Mouse (Mus musculus) NIH3T3 (cell line): ENCODE measurements around the gene Fer1l5.
A peak's percentile ranks its signal among the peaks of the same experiment; 100 is the strongest.

Source experiments
- DNase-seq: peaks from one replicate; pipeline ENCODE4 v3.0.0-alpha.2; 2012; ENCODE audit warnings: low read depth

Fer1l5 gene

DNA sequence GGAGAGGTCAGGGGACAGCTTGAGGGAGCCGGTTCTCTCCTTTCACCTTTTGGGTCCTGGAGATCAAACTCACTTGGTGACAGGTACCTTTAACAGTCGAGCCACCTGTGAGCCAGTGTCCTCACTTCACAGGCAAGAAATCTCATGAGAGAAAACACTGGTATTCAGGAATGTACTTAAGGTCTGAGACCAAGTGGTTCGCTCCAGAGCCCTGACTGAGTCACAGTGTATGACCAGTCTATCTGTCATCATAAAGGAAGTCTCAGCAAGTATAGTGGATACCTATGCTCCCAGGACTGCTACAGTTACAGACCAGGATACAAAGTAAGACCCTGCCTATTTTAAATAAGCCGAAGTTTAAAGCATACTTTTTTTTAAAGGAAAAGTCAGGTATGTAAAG lies 60.9 kb downstream of the Fer1l5 start:
- peak; percentile 30 for DNase-seq

DNA sequence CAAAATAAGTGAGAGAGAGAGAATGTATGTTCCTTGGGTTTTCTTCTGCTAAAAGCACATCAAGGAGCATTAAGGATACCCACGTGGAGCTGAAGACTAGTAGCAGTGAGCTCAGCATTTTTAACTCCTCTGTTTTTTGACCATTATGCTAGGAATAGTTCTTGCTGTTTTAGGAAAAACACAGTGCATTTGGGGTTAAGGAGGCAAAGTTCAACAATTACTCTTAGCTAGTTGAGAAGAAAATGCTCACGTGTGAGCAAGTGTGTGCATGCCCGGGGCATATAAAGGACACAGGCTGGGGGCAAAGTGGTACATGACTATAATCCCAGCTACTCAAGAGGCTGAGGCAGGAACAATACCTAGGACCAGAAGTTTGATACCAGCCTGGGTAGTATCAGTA lies 61.5 kb downstream of the Fer1l5 start:
- no peak for DNase-seq

DNA sequence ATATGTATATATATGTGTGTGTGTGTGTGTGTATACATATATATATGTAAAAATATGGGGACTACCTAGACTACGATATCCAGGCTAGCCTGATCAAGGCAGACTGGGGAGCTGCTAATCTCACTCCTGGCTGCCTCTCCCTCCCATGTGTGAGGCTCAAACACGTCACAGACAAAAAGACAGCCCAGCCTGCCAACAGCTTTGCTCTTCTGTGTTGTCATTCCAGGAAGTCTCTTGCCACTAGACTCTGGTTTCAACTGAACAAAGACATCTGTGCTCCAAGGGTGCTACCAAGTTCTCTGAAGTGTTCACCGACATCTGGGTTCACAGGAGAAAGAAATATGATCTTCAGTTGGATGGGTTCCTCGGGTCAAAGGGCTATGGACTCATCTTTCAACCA lies 63.0 kb downstream of the Fer1l5 start:
- DNase-seq: no peak

DNA sequence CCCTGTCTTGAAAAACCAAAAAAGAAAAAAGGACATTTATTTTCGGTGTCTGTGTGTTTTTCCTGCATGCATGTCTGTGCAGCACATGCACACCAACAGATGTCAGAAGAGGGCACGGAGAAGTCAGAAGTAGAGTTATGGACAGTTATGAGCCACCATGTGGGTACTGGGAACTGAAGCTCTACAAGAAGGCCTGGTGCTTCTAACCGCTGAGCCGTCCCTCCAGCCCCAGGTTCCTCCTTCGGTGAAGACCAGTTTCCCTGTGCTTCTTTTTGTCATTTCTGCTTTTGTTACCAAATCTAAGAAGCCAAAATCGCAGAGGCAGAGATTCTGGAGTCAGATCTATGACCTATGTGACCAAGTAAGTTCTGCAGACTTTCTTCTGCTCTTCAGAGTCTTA lies 64.4 kb downstream of the Fer1l5 start:
- no peak for DNase-seq

DNA sequence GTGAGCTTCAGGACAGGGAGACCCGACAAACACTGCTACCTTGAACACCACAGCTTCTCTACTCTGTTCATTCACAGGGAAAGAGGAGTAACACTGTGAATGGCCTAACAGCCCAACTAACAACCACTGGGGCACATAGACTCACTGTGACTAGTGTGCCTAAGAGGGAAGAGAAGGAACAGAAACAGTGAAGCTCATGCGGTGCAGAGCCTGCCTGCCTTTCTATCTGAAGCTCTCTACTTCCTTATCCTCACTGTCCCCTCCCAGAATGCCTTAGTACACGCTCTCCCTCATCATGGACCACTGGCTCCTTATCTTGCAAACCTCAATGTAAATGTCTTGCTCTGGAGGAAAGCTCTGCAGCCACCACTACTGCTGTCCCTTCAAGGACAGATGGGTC lies 65.1 kb downstream of the Fer1l5 start:
- no peak for DNase-seq

DNA sequence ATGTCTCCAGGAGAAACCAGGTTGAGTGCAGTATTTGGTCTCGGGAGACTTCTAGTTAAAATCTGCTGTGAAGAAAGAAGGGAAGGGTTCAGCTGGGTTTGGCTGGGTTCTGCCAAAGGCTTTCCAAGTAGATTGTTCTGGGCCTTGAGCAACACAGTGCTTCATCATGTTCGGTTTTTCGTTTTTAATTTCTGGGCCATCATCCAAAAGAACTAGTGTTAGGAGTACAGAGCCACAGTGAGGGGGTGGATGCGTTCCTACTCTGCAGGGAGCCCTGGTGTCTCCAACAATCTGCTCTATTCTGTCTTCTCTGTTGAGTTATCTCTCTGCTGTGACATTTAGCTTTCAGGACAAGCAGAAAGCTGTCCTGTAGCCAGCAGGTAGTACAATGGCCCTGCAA lies 69.0 kb downstream of the Fer1l5 start:
- peak; percentile 86 for DNase-seq

DNA sequence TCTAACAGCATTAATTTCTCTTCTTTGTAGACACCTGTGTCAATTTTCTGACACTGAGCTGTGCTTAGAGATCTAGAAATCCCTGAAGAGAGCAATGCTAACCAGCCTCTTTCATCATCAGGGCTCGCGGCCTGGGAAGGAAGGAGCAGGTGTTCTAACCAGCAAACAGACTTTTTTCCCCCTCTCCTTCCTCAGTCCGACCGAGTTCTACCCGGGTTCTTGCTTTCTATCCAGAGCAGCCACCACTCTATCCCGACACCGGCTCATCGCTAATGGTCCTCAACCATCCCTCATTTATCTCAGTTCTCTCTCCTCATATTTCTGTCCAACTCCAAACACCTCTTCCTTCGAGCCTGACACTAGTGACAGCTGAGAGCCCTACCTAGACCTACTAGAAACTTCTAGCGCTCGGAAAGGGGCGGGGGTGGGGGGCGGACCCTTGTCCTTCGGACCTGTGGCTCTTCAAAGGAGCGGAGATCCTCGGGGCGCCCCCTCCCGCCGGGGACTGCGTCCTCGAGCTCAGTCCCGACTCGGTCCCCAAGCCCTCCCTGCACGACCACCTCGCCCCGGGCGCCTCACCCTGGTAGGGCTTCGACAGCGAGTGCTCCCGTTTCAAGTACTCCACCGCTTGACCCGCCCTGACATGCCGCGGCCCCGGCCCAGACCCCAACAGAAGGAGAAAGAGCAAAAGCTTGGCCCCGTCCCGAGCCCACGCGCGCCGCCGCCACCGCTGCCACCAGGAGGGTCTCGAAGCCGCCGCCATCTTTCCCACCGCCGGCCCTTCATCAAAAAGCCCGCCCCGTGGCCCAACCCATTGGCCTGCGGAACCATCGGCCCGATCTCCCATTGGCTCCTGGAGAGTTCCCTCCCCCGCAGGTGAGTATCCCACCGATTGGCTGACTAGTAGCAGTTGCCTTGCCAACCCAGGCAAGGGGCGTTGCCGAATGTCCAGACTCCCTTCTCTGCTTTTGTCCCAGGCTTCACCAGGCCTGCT lies 72.7 kb downstream of the Fer1l5 start, which contains the start of gene Lman2l:
TSS of gene Lman2l (minus strand) at position 801 of the 994 bp plus-strand sequence.
- peak; percentile 98 for DNase-seq

DNA sequence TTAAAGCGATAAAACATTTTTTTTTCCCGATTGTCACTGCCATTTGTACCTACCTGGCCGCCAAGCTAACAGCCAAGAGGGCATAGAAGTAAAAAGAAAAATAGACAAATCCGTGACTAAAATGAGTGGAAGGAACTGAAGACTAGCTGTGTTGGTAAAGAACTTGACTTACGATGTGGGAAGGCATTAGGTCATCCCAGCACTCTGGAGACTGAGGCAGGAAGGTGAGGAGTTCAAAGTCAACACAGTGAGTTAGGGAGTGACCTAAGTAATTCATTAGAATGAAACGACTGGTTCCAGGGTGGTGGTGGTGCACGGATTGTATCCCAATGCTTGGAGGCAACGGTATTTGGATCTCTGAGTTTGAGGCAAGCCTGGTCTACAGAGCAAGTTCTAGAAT lies 73.4 kb downstream of the Fer1l5 start:
- DNase-seq: no peak

DNA sequence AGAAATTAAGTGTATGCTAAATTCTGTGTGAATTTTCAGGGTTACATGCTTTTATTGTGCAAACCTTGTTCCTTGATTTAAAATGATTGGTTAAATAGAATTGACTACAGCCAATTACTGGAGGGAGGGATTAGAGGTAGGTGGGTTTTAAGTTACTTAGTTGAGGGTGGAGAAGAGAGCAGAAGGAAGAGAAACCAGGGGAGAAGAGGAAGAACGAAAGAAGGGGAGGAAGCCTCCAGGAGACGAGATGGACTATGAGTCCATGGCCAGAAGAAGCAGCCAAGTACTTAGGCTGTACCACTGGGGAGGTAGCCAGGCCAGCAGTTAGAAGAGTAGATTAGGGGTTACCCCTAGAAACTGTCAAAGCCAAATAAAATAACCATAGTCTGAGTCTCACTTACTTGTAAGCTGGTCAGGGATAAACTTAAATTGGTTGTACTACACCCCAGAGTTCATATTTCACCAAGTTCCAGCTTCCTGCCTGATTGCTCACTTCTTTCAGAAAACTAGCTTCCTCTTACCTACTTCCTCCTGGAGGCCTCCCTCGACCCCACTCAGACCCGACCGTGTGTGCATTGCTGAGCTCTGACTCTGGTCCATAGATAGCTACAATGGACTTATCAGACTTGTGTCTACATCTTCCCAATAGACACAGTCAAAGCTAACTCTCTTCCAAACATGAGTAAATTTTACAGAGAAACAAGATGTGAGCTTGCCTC lies 74.2 kb downstream of the Fer1l5 start:
- DNase-seq: no peak

DNA sequence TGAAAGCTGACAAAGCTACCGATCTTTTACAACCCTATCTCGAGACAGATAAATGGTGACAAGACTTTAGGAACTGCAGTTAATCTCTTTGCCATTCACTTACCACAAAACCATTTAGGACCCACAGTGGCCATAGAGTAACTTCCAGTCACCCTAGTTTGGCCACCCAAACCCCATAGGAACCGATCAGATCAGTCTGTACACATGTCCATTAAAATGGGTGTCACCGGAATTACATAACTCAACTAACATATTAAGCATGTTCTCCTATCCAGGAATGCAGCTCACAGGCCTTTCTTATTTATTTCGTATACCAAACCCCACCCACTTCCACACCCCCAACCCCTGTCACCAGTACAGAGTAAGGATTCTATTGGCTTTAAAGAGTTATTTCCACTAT lies 74.8 kb downstream of the Fer1l5 start:
- DNase-seq: no peak

DNA sequence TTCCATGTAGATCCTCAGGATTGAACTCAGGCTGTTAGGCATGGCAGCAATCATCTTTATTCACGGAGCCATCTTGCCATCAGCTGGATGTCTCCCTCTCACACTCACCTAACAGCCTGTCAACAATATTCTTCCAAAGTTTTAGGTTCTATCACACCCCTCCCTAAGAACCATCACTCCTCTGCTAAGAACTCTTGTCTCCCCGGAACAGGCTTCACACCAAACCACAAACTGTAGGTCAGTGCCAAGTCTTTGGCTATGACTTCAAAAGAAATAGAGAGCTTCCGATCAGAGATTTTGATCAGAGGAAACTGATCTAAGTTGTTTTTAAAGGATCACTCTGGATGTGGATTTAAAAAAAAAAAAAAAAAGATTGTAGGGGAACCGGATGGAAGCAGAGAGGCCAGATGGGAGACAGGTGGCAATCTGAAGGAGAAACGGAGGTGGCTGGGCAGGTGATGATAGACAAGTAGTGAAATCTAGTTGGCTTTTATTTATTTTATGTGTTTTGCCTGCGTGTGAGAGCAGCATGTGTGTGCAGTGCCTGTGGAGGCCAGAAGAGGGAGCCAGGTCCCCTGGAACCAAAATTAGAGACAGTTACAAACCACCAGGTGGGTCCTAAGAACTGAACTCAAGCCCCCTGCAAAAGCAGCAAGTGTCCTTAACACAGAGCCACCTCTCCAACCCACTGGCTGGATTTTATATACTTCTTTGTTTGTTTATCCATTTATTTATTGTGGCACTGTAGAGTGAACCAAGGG lies 82.1 kb downstream of the Fer1l5 start:
- no peak for DNase-seq

DNA sequence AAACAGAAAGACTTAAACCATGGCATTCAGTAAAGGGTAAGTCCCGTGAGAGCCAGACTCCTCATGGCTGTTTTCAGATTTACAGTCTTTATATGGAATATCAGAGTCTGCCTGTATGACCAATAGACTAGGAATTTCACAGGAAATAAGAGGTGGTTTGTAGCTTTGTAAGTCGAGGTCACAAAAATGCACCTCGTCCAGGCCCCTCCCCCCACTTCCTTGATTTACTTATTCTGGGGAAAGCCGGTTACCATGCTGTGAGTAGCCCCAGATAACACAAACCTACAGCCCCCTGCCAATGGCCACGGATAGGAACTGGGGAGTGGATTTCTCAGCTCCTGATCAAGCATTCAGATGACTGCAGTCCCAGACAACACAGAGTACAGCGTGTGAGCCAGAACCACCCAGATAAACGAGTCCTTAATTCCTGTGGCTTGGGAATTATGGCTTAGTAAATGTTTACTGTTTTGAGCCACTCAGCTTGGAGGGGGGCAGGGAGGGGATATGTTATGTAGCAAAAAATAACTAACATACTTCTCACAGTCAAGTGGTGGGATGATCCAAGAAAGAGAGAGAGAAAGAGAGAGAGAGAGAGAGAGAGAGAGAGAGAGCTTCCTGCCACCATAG lies 85.4 kb downstream of the Fer1l5 start:
- peak; percentile 75 for DNase-seq

DNA sequence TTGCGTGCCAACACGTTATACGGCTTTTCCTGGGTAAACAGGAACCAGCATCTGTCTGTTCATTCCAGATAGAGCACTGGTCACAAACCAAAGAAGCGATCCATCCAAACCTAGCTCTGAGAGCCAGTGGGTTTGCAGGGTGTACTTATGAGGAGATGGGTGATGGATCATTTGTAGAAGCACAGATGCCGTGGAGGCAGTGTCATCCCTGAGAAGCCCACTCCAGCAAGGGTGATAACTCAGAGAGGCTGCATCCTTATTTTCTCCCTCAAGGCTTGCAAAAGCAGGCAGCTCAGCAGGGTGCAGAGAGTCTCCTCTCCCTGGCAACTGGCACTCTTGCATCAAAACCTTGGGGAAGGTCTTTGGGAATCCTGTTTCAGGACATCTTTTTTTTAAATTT lies 86.1 kb downstream of the Fer1l5 start:
- DNase-seq: no peak

DNA sequence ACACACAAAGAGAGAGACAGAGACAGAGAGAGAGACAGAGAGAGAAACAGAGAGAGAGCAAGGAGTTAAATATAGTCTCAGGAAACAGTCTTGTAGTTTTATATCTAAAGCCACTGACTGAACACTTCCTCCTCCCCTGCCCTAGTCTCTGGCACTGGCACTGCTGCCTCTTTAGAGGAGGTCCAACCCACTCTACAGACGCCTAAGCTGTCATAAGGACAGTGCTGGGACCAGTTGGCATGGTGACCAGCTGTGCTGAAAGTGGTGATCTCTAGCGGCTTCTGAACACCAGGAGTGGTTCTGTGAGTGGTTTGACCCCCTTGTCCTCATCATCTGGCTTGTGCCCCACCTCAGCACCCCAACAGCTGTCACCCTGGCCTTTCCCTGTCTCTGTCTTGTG lies 89.7 kb downstream of the Fer1l5 start:
- DNase-seq: no peak

DNA sequence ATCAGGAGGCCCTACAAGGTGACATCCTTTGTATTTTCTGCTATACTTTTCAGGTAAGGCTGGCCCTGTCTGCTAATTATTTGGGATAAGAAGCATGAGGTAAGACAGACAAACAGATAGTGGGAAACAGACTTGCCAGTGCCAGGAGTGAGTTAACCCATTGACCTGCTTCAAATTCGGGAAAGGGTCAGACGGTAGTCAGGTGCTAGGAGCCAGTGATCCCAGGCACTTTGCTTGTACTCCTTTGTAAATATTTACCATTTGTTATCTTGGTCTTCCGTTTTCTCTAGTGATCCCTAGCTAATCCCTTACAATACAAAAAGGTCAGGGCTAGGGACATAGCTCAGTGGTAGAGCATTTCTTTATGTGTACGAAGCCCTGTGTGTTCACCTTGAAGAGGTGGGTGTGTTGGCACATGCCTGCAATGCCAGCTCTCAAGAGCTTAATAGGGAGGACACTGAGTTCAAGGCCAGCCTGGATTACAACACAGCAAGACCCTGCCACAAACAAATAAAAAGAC lies 93.6 kb downstream of the Fer1l5 start:
- no peak for DNase-seq

DNA sequence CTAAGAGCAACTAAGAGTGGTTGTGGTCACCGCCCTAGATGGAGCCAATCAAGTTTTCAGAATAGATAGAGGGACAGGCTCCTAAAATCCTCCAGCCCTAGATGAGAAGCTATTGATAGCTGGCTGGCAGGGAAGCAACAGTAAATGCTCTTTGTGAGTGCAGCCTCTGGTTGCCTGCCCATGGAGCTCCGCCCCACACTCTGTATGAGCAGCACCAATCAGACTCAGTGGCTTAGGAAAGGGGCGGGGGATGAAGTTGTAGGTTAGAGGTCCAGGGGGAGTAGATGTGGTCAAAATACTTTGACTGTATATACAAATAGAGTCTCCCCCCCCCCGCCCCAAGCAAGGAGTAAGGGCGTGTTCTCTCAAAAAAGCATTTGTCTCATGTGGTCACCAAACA lies 95.4 kb downstream of the Fer1l5 start:
- no peak for DNase-seq

DNA sequence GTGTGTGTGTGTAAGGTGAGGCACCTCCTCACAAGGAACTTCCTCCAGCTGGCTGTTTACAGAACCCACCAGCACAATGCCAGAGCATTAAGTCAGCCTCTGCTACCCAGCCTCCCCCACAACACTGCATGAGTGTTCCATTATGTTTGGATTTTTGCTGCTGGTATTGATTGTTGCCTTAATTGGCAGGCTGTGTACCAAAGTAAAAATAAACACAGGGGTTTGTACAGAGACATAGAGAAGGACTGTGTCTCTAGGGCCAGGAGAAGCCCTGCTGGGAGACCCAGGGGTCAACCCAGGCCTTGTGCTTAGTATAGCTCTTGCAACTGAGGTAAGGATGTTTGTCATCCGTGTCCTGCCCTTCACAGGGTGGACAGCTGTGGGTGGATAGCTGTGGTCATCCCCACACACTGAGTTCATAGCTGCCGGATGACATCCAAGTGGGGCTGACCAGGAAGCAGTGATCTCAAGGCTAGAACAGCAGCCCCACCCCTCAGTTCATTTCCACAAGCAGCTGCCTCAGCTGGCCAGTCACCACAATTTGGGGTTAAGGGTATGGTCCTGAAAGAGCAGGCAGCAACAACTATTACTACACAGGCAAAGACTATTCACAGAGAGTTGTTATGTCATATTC lies 97.8 kb downstream of the Fer1l5 start:
- peak; percentile 48 for DNase-seq

DNA sequence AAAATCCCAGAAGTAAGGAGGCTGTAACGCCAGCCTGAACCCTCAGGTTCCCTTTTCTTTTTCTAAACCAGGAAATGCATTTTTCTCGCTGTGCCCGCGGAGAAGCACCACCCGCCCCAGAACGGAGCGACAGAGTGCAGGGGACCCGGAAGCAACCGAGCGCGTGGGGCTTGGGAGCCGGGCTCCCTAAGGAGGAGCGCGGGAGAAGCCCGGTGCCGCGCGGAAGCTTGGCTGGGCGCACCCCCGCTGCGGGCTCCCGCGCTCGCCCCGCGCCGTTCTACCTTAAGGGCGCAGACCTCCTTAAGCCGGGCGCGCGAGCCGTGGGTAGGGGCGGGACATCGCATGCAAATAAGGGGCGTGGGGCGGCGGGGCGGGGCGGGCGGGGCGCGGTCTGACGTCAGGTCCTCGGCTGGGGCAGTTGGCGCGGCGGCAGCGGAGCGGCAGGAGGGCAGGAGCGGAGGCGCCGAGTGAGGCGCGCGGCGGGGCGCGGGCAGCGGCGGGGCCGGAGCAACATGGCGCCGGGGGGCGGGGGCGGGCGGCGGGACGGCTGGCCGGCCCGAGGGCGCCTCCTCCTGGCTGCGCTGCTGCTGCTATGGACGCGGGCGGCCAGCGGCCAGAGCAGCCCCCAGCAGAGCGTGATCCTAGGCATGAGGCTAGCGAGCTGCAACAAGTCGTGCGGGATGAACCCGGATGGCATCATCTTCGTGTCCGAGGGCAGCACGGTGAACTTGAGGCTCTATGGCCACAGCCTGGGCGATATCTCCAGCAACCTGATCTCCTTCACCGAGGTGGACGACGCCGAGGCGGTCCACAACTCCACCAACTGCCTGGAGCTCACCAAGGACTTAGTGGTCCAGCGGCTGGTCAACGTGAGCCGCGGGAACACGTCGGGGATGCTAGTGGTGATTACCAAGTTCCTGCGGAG lies 99.4 kb downstream of the Fer1l5 start, which contains the start of gene Cnnm4:
TSS of gene Cnnm4 (plus strand) at position 440 of the 925 bp plus-strand sequence.
- peak; percentile 95 for DNase-seq
